Mouse (Mus musculus): ENCODE measurements around the gene St6galnac3. TPM values are rescaled to one million over a fixed set of nuclear protein-coding genes. Genes with fewer than 3 reads are reported as not detected.

Gene St6galnac3
- total and polyA plus RNA-seq, 3 experiments: 0.08 to 1.1 (median 0.38) TPM

GRCm38 (mm10) chr3:153395351-153395750 lies 329.6 kb downstream of the St6galnac3 start:
- Histone ChIP-seq H3K9ac (ENCODE audit: insufficient read depth, low read depth) (no peak overlapping the region), H3K27me3 (replicated peaks) (no peaks in the 10 kb centered on the region), H3K4me2 (ENCODE audit: insufficient read depth, low read depth, poor library complexity, severe bottlenecking) (no peak overlapping the region), H3K79me2 (replicated peaks; ENCODE audit: control insufficient read depth, extremely low read depth, insufficient read depth, poor library complexity, severe bottlenecking) (no peaks in the 10 kb centered on the region), H3K4me3 (replicated peaks in 1 of 3; ENCODE audit: low read depth in 2 of 3, low read length in 2 of 3, poor library complexity in 1 of 3) (no peak overlapping the region), H3K4me1 (ENCODE audit: control insufficient read depth in 1 of 2, insufficient read depth in 2 of 2) (peaks cover 8 to 29% of the 10 kb centered on the region in 2 experiments), H3K36me3 (replicated peaks in 1 of 2; ENCODE audit: control insufficient read depth in 1 of 2, insufficient read depth in 1 of 2, low read length in 1 of 2) (peaks cover 0 to 2% of the 10 kb centered on the region in 2 experiments), H3K27ac (ENCODE audit: insufficient read depth, low read depth) (no peak overlapping the region), H3K9me3 (replicated peaks; ENCODE audit: low read length) (peaks cover 20% of the 10 kb centered on the region)
- dilution Hi-C loops (cut with MboI; ENCODE audit: extremely low pct_ligation_motif_present, extremely low pct_unique_long_range_greater_than_20kb, low sequenced_read_pairs): no loop called here
- no peak for DNase-seq (ENCODE audit: extremely low read depth)
- in situ Hi-C loops (cut with MboI; ENCODE audit: low pct_ligation_motif_present, low pct_unique_long_range_greater_than_20kb, low sequenced_read_pairs): no loop called here
- TF ChIP-seq ZC3H11A (IDR thresholded peaks at IDR 0.05; ENCODE audit: low read depth, low read length) (no peak), USF2 (conservative IDR thresholded peaks at IDR 0.05; ENCODE audit: low read depth, low read length) (no peak), TBP (conservative IDR thresholded peaks at IDR 0.05; ENCODE audit: low read depth, low read length) (no peak), NRF1 (IDR thresholded peaks at IDR 0.05; ENCODE audit: low read depth, low read length) (no peak), MAFK (IDR thresholded peaks at IDR 0.05; ENCODE audit: insufficient replicate concordance, low read length) (no peak), ZKSCAN1 (IDR thresholded peaks at IDR 0.05; ENCODE audit: borderline replicate concordance, low read depth, low read length) (no peak), JUND (conservative IDR thresholded peaks at IDR 0.05; ENCODE audit: low read depth, low read length) (no peak), MXI1 (IDR thresholded peaks at IDR 0.05; ENCODE audit: low read depth, low read length) (no peak), ELF1 (IDR thresholded peaks at IDR 0.05; ENCODE audit: low read depth, low read length) (no peak), MEF2A (IDR thresholded peaks at IDR 0.05; ENCODE audit: borderline replicate concordance, low read depth, low read length) (no peak), USF1 (IDR thresholded peaks at IDR 0.05; ENCODE audit: low read depth, low read length) (no peak), POLR2AphosphoS2 (IDR thresholded peaks at IDR 0.05; ENCODE audit: low read depth, low read length) (no peak), SIN3A (IDR thresholded peaks at IDR 0.05; ENCODE audit: low read length) (no peak), ZNF384 (IDR thresholded peaks at IDR 0.05; ENCODE audit: low read depth, low read length) (no peak), KAT2A (IDR thresholded peaks at IDR 0.05; ENCODE audit: insufficient replicate concordance, low read length) (no peak), IRF4 (IDR thresholded peaks at IDR 0.05; ENCODE audit: low read depth, low read length) (no peak), RAD21 (IDR thresholded peaks at IDR 0.05; ENCODE audit: low read depth, low read length) (no peak), SMC3 (IDR thresholded peaks at IDR 0.05; ENCODE audit: low read depth, low read length) (no peak)

GRCm38 (mm10) chr3:153394751-153395150 lies 330.2 kb downstream of the St6galnac3 start:
- Histone ChIP-seq H3K9me3 (replicated peaks; ENCODE audit: low read length) (peaks cover 25% of the 10 kb centered on the region), H3K36me3 (replicated peaks in 1 of 2; ENCODE audit: control insufficient read depth in 1 of 2, insufficient read depth in 1 of 2, low read length in 1 of 2) (peaks cover 0 to 2% of the 10 kb centered on the region in 2 experiments), H3K27ac (ENCODE audit: insufficient read depth, low read depth) (no peak overlapping the region), H3K79me2 (replicated peaks; ENCODE audit: control insufficient read depth, extremely low read depth, insufficient read depth, poor library complexity, severe bottlenecking) (no peaks in the 10 kb centered on the region), H3K4me2 (ENCODE audit: insufficient read depth, low read depth, poor library complexity, severe bottlenecking) (no peak overlapping the region), H3K27me3 (replicated peaks) (no peaks in the 10 kb centered on the region), H3K9ac (ENCODE audit: insufficient read depth, low read depth) (no peak overlapping the region), H3K4me1 (ENCODE audit: control insufficient read depth in 1 of 2, insufficient read depth in 2 of 2) (peaks cover 8 to 26% of the 10 kb centered on the region in 2 experiments), H3K4me3 (replicated peaks in 1 of 3; ENCODE audit: low read depth in 2 of 3, low read length in 2 of 3, poor library complexity in 1 of 3) (no peak overlapping the region)
- dilution Hi-C loops (cut with MboI; ENCODE audit: extremely low pct_ligation_motif_present, extremely low pct_unique_long_range_greater_than_20kb, low sequenced_read_pairs): no loop called here
- in situ Hi-C loops (cut with MboI; ENCODE audit: low pct_ligation_motif_present, low pct_unique_long_range_greater_than_20kb, low sequenced_read_pairs): no loop called here
- no peak for TF ChIP-seq NRF1 (IDR thresholded peaks at IDR 0.05; ENCODE audit: low read depth, low read length)
- TF ChIP-seq CHD2 (IDR thresholded peaks at IDR 0.05; ENCODE audit: low read length): no peak
- no peak for TF ChIP-seq JUN (IDR thresholded peaks at IDR 0.05; ENCODE audit: insufficient read depth, low read depth, low read length)
- no peak for TF ChIP-seq JUND (conservative IDR thresholded peaks at IDR 0.05; ENCODE audit: low read depth, low read length)
- TF ChIP-seq TBP (conservative IDR thresholded peaks at IDR 0.05; ENCODE audit: low read depth, low read length): no peak
- no peak for TF ChIP-seq POLR2AphosphoS2 (IDR thresholded peaks at IDR 0.05; ENCODE audit: low read depth, low read length)
- TF ChIP-seq CHD1 (IDR thresholded peaks at IDR 0.05; ENCODE audit: low read depth, low read length): no peak
- no peak for TF ChIP-seq EP300 (IDR thresholded peaks at IDR 0.05; ENCODE audit: low read length)
- no peak for TF ChIP-seq NELFE (IDR thresholded peaks at IDR 0.05; ENCODE audit: low read depth, low read length)
- no peak for TF ChIP-seq CTCF (conservative IDR thresholded peaks at IDR 0.05 in 1 of 2, IDR thresholded peaks at IDR 0.05 in 1 of 2; ENCODE audit: low read depth in 2 of 2, low read length in 2 of 2)
- no peak for TF ChIP-seq SMC3 (IDR thresholded peaks at IDR 0.05; ENCODE audit: low read depth, low read length)
- TF ChIP-seq POLR2A (IDR thresholded peaks at IDR 0.05; ENCODE audit: low read depth, low read length): no peak
- no peak for TF ChIP-seq E2F4 (IDR thresholded peaks at IDR 0.05; ENCODE audit: insufficient replicate concordance, low read depth, low read length)
- no peak for TF ChIP-seq ELF1 (IDR thresholded peaks at IDR 0.05; ENCODE audit: low read depth, low read length)
- TF ChIP-seq IRF4 (IDR thresholded peaks at IDR 0.05; ENCODE audit: low read depth, low read length): no peak
- DNase-seq (ENCODE audit: extremely low read depth): no peak

Measured in CH12.LX (cell line).